Mouse (Mus musculus) adipocyte (in vitro differentiated cells): ENCODE data around the gene Glp1r.

Experiments used
- DNase-seq: peaks from one replicate; pipeline ENCODE4 v3.0.0-alpha.2; 2016; ENCODE audit warnings: low spot score

Glp1r gene

GRCm38 (mm10) chr17:30914264-30914663 is 12.6 kb downstream of the Glp1r start:
- DNase-seq: no peak

- peak; percentile 34 for DNase-seq
Observed at GRCm38 (mm10) chr17:30923566-30923965, 21.9 kb downstream of the Glp1r start.

GRCm38 (mm10) chr17:30930827-30931226 is 29.2 kb downstream of the Glp1r start:
- no peak for DNase-seq

- DNase-seq: no peak
Observed at GRCm38 (mm10) chr17:30932836-30933235, 31.2 kb downstream of the Glp1r start.

GRCm38 (mm10) chr17:30935301-30935700 is 33.7 kb downstream of the Glp1r start:
- no peak for DNase-seq

- DNase-seq: no peak
Observed at GRCm38 (mm10) chr17:30938554-30938953, 36.9 kb downstream of the Glp1r start.

GRCm38 (mm10) chr17:30948382-30948781 is 46.8 kb downstream of the Glp1r start:
- DNase-seq: no peak

- peak; percentile 82 for DNase-seq
Observed at GRCm38 (mm10) chr17:30950780-30951179, 49.2 kb downstream of the Glp1r start.

- DNase-seq: no peak
Observed at GRCm38 (mm10) chr17:30951600-30951999, 50.0 kb downstream of the Glp1r start.

GRCm38 (mm10) chr17:30954340-30954739 is 52.7 kb downstream of the Glp1r start, which contains the start of gene Umodl1:
TSS of gene Umodl1 (plus strand) at chr17:30954640.
- no peak for DNase-seq

- DNase-seq: no peak
Observed at GRCm38 (mm10) chr17:30961936-30962592, 60.4 kb downstream of the Glp1r start.

- peak; percentile 3 for DNase-seq
Observed at GRCm38 (mm10) chr17:30962880-30963279, 61.3 kb downstream of the Glp1r start.

- DNase-seq: no peak
Observed at GRCm38 (mm10) chr17:30969983-30970382, 68.4 kb downstream of the Glp1r start.

- DNase-seq: no peak
Observed at GRCm38 (mm10) chr17:30971877-30972276, 70.3 kb downstream of the Glp1r start.

GRCm38 (mm10) chr17:30973332-30973731 is 71.7 kb downstream of the Glp1r start:
- DNase-seq: no peak

- DNase-seq: no peak
Observed at GRCm38 (mm10) chr17:30977290-30977689, 75.7 kb downstream of the Glp1r start.

GRCm38 (mm10) chr17:30978556-30978955 is 76.9 kb downstream of the Glp1r start:
- DNase-seq: no peak

- no peak for DNase-seq
Observed at GRCm38 (mm10) chr17:30983521-30983920, 81.9 kb downstream of the Glp1r start.

GRCm38 (mm10) chr17:30990254-30990653 is 88.6 kb downstream of the Glp1r start:
- DNase-seq: peak; percentile 10
